Mouse (Mus musculus): ENCODE results near the gene Tstd1. TPM values are rescaled to one million over a fixed set of nuclear protein-coding genes. Genes with fewer than 3 reads are reported as not detected.

The Tstd1 gene
- not detected in 2 replicates for total RNA-seq (2015; ENCODE audit: low replicate concordance)
- not detected in 2 replicates for total RNA-seq (2017; ENCODE audit: low replicate concordance)

DNA sequence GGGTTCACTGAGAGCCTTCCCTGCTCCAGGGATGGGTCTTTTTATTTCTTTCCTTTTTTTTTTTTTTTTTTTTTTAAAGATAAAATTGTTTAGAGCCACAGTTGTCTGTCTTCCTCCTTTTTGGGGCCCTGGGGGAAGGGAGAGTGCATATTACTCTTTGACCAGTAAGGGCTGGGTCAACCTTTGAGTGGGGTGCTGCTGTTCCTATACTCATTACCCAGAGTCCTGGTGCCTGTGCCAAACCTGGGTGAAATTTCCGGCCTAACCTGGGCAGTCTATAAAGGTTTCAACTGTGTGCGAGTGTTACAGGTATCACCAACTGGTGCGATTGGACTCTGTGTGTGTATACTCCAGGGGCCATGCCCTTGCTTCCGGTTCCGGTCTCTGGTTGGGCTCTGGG is at the start of gene Tstd1:
Tstd1 (plus strand) TSS at position 213 of the 400 bp plus-strand sequence.
- ATAC-seq (replicated peaks; ENCODE audit: low FRiP score, poor library complexity, severe bottlenecking), result no peak

DNA sequence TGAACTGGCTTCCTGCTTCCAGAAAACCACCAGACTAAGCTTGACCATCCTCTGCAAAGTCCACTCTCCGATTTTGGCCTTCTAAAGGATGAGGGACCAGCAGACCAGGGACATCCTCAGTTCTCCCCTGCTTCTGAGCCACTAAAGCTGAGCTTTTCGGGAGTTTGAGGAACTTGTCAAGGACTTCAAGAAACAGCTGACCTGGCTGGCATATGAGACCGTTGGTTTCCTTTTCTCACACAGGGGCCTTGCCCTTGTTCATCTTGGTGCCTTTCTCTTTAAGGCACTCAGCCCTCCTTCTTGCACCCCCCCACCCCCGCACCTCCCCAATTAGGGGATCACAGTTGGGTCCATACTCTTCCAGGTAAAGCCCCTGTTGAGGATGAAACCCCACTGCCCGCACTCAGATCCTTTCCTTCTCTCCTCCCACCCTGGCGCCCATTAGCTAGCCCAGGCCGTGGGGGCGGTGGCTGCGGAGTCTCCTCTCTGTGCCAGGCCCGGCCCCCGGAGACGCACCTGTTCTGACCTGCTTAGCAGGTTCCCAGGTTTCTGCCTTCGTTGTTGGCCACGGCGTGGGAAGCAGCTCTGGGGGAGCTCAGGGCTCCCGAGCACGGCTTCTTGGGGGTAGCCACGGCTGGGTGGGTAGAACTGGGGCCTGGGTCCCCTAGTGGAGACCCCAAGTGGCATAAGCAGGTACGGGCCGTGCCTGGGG is 48.7 kb upstream of the Tstd1 start, which contains the start of gene Nectin4:
Nectin4 (plus strand) TSS at position 255 of the 712 bp plus-strand sequence.
- no peak for ATAC-seq (replicated peaks; ENCODE audit: low FRiP score, poor library complexity, severe bottlenecking)

DNA sequence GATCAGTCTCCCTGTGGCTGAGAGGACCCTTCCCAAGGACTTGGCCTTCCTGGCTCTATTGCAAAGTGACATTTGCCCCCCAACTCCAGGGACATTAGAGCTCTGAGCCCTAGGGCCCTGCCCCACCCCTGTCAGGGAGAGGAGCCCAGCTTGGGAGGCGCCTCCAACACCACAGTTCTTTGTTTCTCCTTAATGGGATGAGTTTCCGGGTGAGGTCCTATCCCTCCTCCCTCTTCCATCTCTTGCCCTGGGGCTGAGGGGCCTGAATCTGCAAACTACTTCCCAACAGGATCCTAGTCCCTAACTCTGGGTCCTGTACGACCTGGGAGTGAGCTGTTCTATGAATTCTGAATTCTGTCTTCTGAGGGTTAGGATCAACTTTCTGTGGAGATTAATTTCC is 45.8 kb upstream of the Tstd1 start:
- no peak for ATAC-seq (replicated peaks; ENCODE audit: low FRiP score, poor library complexity, severe bottlenecking)

DNA sequence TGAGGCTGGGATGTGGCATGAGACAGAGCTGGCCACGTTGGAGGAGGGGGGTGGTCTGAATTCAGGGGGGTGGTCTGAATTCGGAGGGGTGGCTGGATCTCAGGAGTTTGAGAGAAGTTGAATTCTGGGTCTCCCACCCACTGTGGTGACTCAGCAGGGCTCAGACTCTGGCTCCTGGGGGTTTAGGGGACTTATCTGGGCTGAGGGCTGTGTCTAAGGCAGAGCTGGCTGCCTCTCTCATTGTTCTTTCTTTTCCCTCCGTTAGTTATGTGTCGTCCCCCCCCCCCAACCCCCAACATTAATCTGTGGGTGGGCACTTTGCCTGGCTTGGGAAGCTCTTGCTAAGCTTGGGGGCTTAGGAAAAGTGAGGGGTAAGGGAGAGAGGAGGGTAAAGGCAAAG is 44.7 kb upstream of the Tstd1 start:
- no peak for ATAC-seq (replicated peaks; ENCODE audit: low FRiP score, poor library complexity, severe bottlenecking)

DNA sequence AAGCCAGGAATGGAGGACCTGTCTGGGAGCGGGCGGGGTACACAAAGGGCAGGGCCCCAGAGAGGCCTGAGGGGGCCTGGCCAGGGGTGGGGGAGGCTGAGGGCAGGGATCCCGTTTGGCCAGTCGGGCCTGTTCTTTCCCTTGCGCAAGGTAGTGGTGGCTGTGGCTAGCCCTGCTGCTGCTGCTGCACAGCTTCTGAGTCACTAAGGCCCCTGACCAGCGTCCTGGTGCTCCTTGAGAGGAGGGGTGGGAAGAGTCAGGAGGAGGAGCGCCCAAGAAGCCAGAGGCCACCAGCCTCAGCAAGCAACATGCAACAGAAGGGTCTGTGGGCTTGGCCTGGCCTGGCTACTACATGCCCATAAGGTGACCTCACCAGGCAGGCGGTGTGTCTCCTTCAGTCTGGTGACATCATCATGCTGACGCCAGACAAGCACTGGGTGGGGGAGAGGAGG is 43.0 kb upstream of the Tstd1 start:
- ATAC-seq (replicated peaks; ENCODE audit: low FRiP score, poor library complexity, severe bottlenecking), result no peak

DNA sequence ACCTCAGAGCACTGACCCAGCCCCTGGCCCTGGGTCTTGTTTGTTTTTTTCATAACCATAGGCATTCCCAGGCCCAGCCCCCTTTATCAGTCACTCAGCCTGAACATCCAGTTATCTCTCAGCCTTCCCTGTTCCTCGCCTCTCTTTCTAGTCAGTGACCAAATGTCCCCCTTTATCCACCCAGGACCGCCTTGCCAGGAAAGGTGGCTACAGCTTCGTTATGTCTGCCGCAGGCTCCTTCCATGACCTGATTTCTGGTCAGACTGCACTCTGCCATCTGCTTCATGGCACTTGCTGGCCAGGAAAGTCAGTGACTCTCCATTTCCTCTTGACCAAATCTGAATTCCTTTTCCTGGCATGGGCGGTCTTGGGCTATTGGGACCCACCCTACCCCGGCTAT is 40.4 kb upstream of the Tstd1 start:
- no peak for ATAC-seq (replicated peaks; ENCODE audit: low FRiP score, poor library complexity, severe bottlenecking)

DNA sequence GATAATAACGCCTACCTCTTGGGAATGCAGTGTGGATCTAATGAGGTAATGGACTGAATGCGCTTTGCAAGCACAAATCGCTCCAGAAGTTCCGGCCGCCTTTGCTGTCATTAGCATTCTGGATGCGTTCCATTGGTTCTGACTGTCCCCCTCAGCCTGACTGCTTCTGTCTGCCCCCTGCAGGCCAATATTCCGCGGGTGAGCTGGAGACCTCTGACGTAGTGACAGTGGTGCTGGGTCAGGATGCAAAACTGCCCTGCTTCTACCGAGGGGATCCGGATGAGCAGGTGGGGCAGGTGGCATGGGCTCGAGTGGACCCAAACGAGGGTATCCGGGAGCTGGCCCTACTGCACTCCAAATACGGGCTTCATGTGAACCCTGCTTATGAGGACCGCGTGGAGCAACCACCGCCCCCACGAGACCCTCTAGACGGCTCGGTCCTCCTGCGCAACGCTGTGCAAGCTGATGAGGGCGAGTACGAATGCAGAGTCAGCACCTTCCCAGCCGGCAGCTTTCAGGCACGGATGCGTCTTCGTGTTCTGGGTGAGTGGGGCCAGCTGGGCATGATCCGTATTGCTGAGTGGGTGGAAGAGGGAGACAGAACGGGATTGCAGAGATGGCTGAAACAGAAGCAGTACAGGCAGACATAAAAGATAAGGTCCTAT is 38.6 kb upstream of the Tstd1 start:
- peak; percentile 59 for ATAC-seq (replicated peaks; ENCODE audit: low FRiP score, poor library complexity, severe bottlenecking)

DNA sequence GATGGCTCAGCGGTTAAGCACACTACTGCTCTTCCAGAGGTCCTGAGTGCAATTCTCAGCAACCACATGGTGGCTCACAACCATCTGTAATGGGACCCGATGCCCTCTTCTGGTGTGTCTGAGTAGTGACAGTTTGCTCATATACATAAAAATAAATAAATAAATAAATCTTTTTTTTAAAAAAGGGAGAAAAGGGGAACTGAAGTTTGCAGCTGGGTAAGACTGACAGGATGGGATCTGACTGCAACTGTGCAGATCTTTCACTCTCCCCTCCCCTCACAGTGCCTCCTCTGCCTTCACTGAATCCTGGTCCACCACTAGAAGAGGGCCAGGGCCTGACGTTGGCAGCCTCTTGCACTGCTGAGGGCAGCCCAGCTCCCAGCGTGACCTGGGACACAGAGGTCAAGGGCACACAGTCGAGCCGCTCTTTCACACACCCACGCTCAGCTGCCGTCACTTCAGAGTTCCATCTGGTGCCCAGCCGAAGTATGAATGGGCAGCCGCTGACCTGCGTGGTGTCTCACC is 36.5 kb upstream of the Tstd1 start:
- no peak for ATAC-seq (replicated peaks; ENCODE audit: low FRiP score, poor library complexity, severe bottlenecking)

DNA sequence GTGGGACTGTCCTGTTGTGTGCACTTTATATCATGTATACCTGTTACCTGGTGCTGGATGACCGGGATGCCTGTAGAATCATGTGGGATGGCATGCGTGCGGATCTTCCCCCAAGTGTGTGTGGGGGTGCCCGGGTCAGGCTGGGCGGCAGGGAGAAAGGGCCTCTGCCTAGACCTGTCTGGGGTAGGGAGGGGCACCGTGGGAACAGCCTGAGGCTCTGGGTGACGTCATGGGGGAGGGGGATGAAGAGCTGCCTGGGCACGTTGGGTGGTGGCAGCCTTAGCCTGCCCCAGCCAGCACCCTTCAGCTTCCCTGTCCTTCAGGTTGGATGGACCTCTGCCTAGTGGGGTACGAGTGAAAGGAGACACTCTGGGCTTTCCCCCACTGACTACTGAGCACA is 34.3 kb upstream of the Tstd1 start:
- no peak for ATAC-seq (replicated peaks; ENCODE audit: low FRiP score, poor library complexity, severe bottlenecking)

DNA sequence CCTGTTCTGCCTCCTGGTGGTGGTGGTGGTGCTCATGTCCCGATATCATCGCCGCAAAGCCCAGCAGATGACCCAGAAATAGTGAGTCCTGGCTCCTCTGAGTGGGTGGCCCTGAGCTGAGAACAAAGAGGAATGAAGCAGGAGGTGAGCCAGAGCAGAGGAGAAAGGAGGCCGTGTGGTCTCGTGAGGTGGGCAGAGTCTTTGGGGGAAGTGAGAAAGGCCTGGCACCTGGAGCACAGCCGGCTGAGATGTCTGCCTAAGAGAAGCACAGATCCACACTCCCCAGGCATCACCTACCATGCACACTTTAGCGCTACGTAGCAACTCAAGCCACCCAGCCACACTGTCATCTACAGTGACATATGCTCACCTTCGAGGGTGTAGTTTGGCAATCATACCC is 33.5 kb upstream of the Tstd1 start:
- no peak for ATAC-seq (replicated peaks; ENCODE audit: low FRiP score, poor library complexity, severe bottlenecking)

DNA sequence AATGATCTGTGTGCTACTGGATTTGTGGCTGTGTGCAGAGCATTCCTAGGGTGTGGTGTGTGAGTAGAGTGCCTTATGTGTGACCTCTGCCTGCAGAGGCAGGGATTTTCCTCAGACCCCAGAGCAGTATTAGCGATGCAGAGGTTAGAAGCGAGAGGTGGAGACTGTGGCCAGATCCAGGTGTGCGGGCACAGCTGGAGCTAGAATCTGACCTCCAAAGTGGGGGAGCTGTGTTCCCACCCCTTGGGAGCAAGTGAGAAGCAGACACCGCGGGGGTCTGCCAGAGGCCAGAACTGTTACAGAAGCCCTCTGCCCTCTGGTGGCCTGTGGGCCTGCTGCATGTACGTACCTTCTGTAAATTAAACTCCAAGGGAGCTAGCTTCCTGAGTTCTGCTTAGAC is 31.6 kb upstream of the Tstd1 start:
- ATAC-seq (replicated peaks; ENCODE audit: low FRiP score, poor library complexity, severe bottlenecking), result no peak

DNA sequence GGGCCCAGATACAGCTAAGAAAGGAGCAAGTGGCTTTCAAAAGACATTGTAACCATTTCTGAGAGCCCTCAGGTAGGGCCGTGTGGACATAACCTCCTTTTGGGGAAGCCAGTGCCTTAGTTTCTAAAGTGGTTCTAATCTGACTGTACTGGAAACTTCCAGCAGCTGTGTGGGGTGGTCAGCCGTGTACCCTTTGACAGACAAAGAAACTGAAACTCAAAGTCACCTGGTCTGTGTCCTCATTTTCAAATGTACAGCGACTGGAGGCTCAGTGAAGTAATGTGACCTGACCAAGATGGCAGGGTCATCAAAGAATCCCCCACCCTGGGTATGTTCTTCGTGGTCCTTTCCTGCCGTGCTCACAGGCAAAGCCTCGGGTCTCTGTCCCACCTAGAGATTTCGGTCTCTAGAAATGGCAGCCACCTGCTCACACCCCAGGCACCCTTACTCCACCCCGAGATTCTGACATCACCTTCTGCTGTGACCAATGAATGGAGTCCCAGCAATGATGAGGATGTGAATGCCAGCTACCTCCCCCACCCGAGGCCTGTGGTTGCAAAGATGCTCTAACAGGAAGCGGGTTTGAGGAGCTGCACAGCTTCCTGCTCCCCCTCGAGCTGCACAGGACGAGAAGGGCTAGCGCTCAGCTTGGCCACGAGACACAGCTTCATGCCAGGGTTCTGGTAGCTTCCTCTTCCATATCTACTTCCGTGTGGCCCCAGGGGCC is 30.1 kb upstream of the Tstd1 start, which contains the start of gene Arhgap30:
Arhgap30 (plus strand) TSS at position 579 of the 727 bp plus-strand sequence.
- ATAC-seq (replicated peaks; ENCODE audit: low FRiP score, poor library complexity, severe bottlenecking), result no peak

DNA sequence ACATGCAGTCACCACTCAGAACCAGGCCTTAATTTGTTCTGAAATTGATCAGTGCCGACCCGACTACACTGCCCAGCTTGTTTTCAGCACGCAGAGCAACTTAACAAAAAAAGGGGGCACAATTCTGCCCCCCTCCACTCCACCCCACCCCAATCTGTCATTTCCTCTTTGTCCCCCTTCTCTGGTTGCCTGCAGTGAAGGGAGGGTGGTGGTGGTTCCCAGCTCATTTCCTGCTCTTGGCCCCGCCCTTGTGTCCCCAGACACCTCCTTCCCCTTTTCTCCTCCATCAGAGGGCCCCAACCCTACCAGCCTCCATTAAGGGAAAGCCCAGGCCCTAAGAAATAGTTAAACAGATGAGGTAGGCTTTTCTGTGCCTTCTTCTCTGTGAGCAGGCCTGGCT is 28.6 kb upstream of the Tstd1 start:
- no peak for ATAC-seq (replicated peaks; ENCODE audit: low FRiP score, poor library complexity, severe bottlenecking)

DNA sequence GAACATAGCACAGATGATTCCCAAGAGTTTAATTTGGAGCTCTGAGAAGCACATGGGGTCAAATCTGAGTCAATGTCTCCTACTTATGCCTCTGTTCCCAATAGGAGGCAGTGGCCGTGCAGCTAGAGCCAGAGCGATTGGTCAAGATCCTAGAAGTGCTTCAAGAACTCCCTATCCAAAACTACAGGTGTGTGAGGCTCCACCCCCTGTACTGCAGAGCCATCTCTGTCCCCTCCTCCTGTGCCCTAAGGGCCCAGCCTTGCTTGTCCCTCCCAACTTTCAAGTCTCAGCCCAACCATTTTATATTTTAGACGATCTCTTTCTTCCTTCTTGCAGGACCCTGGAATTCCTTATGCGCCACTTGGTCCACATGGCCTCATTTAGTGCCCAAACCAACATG is 16.9 kb upstream of the Tstd1 start:
- ATAC-seq (replicated peaks; ENCODE audit: low FRiP score, poor library complexity, severe bottlenecking), result no peak

DNA sequence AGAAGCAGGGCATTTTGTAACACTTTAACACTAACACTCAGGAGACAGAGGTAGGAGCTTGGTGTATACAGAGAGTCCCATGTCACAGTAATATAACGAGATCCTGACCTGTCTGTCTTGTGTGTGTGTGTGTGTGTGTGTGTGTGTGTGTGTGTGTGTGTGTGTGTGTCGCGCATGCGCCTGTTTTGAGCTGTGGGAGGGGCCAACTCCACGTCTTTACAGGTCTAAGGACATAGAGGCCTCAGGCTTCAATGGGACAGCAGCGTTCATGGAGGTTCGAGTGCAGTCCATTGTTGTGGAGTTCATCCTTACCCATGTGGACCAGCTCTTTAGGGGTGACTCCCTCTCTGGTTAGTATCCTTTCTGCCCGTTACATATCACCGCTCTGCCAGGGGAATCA is 15.7 kb upstream of the Tstd1 start:
- ATAC-seq (replicated peaks; ENCODE audit: low FRiP score, poor library complexity, severe bottlenecking), result no peak

DNA sequence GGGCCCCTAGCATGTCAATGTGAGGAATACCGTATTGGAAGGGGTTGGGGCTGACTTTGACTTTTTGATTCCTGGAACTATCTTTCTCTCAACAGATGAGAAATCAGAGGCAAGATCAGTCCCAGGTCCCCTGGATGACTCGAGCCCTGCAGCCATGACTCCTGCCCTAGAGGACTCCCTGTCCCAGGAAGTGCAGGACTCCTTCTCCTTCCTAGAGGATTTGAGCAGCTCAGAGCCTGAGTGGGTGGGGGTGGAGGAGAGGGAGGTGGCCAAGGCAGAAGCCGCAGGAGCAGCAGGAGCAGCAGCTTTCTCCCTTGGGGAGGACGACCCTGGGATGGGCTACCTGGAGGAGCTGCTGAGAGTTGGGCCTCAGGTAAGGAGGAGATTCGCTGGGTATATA is 11.4 kb upstream of the Tstd1 start:
- ATAC-seq (replicated peaks; ENCODE audit: low FRiP score, poor library complexity, severe bottlenecking), result no peak

DNA sequence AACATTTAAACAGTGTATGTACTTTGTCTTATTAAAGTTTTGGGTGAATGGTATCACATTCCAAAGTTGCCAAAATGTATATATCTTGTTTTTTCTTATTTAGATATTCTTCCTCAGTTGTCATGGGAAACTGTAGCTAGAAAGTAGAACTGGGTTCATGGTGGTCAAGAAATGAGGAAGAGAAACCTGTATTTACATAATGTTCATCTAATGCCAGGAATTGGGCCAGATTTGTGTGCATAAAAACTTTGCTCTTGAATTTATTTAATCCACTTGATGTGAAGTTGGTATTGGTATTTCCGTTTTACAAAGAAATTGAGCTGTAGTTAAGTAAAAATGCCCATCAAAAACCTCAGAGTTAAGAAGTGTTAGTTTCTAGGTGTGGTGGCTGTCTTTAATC is 8.4 kb upstream of the Tstd1 start:
- ATAC-seq (replicated peaks; ENCODE audit: low FRiP score, poor library complexity, severe bottlenecking), result no peak

DNA sequence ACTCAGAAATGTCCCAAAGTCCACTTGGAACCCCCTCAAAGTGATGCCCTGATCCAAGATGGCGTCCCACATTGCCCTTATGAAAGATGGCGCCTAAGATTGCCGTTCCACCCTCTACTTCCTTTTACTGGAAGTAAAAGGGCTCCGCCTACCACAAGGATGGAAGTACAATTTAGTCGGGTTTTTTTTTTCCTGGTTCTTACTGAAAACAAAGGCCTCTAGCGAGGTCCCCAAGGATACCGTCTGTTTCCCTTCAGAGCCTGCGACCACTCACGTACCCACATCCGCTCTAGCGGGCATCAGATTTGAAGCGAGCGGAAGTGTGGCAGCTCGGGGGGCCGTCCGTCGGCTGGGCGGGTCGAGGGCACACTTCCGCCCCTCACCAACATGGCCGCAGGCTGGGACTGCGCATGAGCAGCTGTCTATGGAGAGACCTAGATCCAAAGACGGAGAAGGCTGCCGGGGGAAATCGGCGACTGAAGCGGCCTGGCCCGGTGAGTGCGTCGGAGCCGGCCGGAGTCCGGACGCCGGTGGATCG is 7.7 kb upstream of the Tstd1 start, which contains the start of gene Usf1:
Usf1 (plus strand) TSS at position 367 of the 538 bp plus-strand sequence.
- peak; percentile 94 for ATAC-seq (replicated peaks; ENCODE audit: low FRiP score, poor library complexity, severe bottlenecking)

DNA sequence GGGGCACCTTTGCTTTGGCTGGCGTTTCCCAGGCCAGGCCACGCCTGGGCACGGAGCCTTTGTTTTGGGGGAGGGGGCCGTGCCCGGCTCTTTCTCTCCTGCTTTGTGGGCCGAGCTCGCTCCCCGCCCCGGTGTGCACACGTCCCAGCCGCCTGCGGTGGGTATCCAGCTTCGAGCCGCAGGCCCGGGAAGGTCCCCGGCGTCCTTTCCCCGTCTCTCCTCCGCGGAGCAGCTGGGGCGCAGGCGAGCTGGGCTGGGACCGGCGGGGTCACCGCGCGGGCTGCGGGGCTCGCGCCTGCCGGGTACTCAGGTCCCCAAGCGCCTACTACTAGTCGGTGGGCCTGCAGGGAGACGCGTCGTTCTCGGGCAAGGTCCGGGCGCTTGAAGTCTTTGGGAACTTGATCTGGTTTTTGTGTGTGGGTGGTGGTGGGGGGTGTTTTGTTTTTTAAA is 7.2 kb upstream of the Tstd1 start:
- peak; percentile 24; the same call in 1 of the 2 replicates for ATAC-seq (replicated peaks; ENCODE audit: low FRiP score, poor library complexity, severe bottlenecking)

DNA sequence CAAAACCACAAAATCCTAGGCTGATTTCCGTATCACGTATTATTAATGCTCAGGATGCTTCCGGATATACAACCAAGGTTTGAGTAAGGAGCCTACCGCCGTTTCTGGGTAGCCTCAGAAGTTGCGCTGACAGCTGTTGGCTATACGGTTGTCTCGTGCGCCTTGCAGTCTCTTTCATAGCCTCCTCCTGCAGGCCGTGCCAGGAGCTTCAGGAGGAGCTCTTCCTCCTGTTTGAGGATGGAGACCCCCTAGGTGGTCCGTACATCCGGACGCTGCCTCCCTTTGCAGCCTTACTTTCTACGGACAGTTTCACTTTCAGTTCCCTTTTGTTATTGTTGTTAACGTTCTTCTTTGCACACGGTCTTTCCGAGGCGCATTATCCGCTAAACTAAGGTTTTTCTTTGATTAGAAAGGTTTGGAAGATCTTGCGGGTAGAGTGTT is 6.7 kb upstream of the Tstd1 start:
- ATAC-seq (replicated peaks; ENCODE audit: low FRiP score, poor library complexity, severe bottlenecking), result peak; percentile 52
